Comparison of ENCODE assay signal across 11 mouse cellular contexts in the genomic region with DNA sequence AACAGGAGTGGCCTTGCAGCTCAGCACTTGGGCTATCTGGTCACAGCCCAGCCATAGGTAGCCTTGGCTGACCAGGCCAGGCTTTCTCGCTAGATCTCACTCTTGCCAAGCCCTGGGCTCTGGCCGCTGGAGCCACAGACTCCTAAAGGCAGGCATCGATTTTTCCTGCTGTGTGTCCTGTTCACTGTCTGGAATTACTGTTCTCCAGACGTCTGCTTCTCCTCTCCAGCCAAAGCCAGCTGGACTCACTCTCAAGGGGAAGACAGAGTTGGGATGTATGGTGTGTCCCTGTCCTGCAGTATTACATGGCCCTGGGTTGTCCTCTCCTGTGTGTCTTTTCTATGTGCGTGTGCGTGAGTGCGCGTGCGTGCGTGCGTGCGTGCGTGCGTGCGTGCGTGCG. TPM values are rescaled to one million over a fixed set of nuclear protein-coding genes. Genes with fewer than 3 reads are reported as not detected.
DNase-seq lines count a peak whose midpoint lies in the region; ATAC-seq and TF ChIP-seq lines count a peak whose summit lies in the region.
"Had no signal": no experiment of that assay in that cellular context is flagged by ENCODE, and none has a peak within 500 bp of the region (broad histone marks: within the 10 kb centered on the region; RNA-seq: fewer than 3 reads in every experiment).

No protein-coding gene starts in this region.

- H3K4me3 ChIP-seq in lung, embryonic 14.5 days (ENCODE audit: low read depth, low read length), result no peak overlapping the region
- no peak overlapping the region for H3K4me3 ChIP-seq in embryonic facial prominence, embryonic 14.5 days (ENCODE audit: low read depth, low read length)
- H3K4me3 ChIP-seq in hindbrain, postnatal 0 days (ENCODE audit: low read length), result no peak overlapping the region
- no peak overlapping the region for H3K4me3 ChIP-seq in neural tube, embryonic 13.5 days
- H3K4me3 ChIP-seq: lung, embryonic 15.5 days had no signal

- H3K4me2 ChIP-seq in lung, embryonic 14.5 days, result no peak overlapping the region
- H3K4me2 ChIP-seq in embryonic facial prominence, embryonic 14.5 days (ENCODE audit: low read depth, low read length), result no peak overlapping the region
- H3K4me2 ChIP-seq in hindbrain, postnatal 0 days (ENCODE audit: low read depth, low read length), result no peak overlapping the region
- no peak overlapping the region for H3K4me2 ChIP-seq in neural tube, embryonic 13.5 days
- H3K4me2 ChIP-seq: lung, embryonic 15.5 days had no signal

- H3K36me3 ChIP-seq in lung, embryonic 14.5 days (ENCODE audit: insufficient read depth), result no peaks in the 10 kb centered on the region
- no peaks in the 10 kb centered on the region for H3K36me3 ChIP-seq in embryonic facial prominence, embryonic 14.5 days (ENCODE audit: control insufficient read depth, insufficient read depth, low read length)
- H3K36me3 ChIP-seq in hindbrain, postnatal 0 days (ENCODE audit: insufficient read depth, low read length), result no peaks in the 10 kb centered on the region
- no peaks in the 10 kb centered on the region for H3K36me3 ChIP-seq in neural tube, embryonic 13.5 days
- H3K36me3 ChIP-seq: lung, embryonic 15.5 days had no signal

- peak; percentile 73 for ATAC-seq in lung, embryonic 14.5 days (ENCODE audit: insufficient read depth)
- 0 out of 2 replicates have a peak, but pooled peaks have one; percentile 20 for ATAC-seq in embryonic facial prominence, embryonic 14.5 days (ENCODE audit: low read depth)
- peak; percentile 56; the same call in 1 of the 2 replicates for ATAC-seq in hindbrain, postnatal 0 days
- ATAC-seq in neural tube, embryonic 13.5 days (ENCODE audit: low read depth), result 0 out of 2 replicates have a peak, but pooled peaks have one; percentile 30
- ATAC-seq in monocyte, adult 5-6 weeks (replicated peaks; ENCODE audit: insufficient number of reproducible peaks, low FRiP score, low TSS enrichment, poor library complexity, severe bottlenecking), result no peak

- DNase-seq in lung, embryonic 14.5 days, result peak; percentile 25
- DNase-seq in lung, adult 18-20 months, result no peak
- DNase-seq in embryonic facial prominence, embryonic 14.5 days (ENCODE audit: low spot score), result no peak
- DNase-seq in hindbrain, postnatal 0 days (ENCODE audit: low spot score), result no peak
- no peak for DNase-seq in testis, postnatal 14 days (ENCODE audit: low spot score)
- DNase-seq: heart, postnatal 14 days; spleen, adult 18-20 months had no signal

- 74% methylated on average over 17 of the region's 17 CpGs for WGBS in lung, embryonic 14.5 days
- WGBS in embryonic facial prominence, embryonic 14.5 days, result 76% methylated on average over 17 of the region's 17 CpGs
- WGBS in hindbrain, postnatal 0 days, result 79% methylated on average over 17 of the region's 17 CpGs
- WGBS in neural tube, embryonic 13.5 days, result 76% methylated on average over 17 of the region's 17 CpGs

- no peaks in the 10 kb centered on the region for H3K9me3 ChIP-seq in lung, embryonic 14.5 days (ENCODE audit: low read depth, low read length)
- no peaks in the 10 kb centered on the region for H3K9me3 ChIP-seq in embryonic facial prominence, embryonic 14.5 days (ENCODE audit: control insufficient read depth, low read length)
- no peaks in the 10 kb centered on the region for H3K9me3 ChIP-seq in hindbrain, postnatal 0 days (ENCODE audit: low read length)
- no peaks in the 10 kb centered on the region for H3K9me3 ChIP-seq in neural tube, embryonic 13.5 days
- H3K9me3 ChIP-seq: lung, embryonic 15.5 days had no signal

- H3K4me1 ChIP-seq in lung, embryonic 14.5 days (ENCODE audit: insufficient read depth), result 0 out of 2 replicates have a peak, but pooled peaks cover 10% of the 10 kb centered on the region
- no peaks in the 10 kb centered on the region; the same call in none of the 2 replicates for H3K4me1 ChIP-seq in embryonic facial prominence, embryonic 14.5 days (ENCODE audit: control insufficient read depth, insufficient read depth, low read length)
- 0 out of 2 replicates have a peak, but pooled peaks cover 8% of the 10 kb centered on the region for H3K4me1 ChIP-seq in hindbrain, postnatal 0 days (ENCODE audit: insufficient read depth, low read length)
- H3K4me1 ChIP-seq in neural tube, embryonic 13.5 days (replicated peaks), result peaks cover 37% of the 10 kb centered on the region

- H3K27ac ChIP-seq in lung, embryonic 14.5 days (ENCODE audit: low read depth), result no peak overlapping the region
- H3K27ac ChIP-seq in embryonic facial prominence, embryonic 14.5 days (replicated peaks; ENCODE audit: low read depth, low read length), result no peak overlapping the region
- H3K27ac ChIP-seq in hindbrain, postnatal 0 days, result no peak overlapping the region; the same call in 1 of the 2 replicates
- peak overlapping the region; percentile 34 for H3K27ac ChIP-seq in neural tube, embryonic 13.5 days (replicated peaks)
- H3K27ac ChIP-seq: lung, embryonic 15.5 days had no signal

- no peak for TF ChIP-seq CTCF in lung, embryonic 14.5 days (IDR thresholded peaks at IDR 0.05; ENCODE audit: low read depth)
- no peak for TF ChIP-seq CTCF in hindbrain, postnatal 0 days (IDR thresholded peaks at IDR 0.05; ENCODE audit: low read depth)

- H3K27me3 ChIP-seq in lung, embryonic 14.5 days (ENCODE audit: insufficient read depth, low read length), result no peaks in the 10 kb centered on the region
- H3K27me3 ChIP-seq in embryonic facial prominence, embryonic 14.5 days (replicated peaks; ENCODE audit: control insufficient read depth, insufficient read depth, low read length), result no peaks in the 10 kb centered on the region
- H3K27me3 ChIP-seq in hindbrain, postnatal 0 days (ENCODE audit: insufficient read depth, low read length), result no peaks in the 10 kb centered on the region
- H3K27me3 ChIP-seq in neural tube, embryonic 13.5 days, result no peaks in the 10 kb centered on the region
- H3K27me3 ChIP-seq: lung, embryonic 15.5 days had no signal

- H3K9ac ChIP-seq in lung, embryonic 14.5 days, result no peak overlapping the region
- H3K9ac ChIP-seq in embryonic facial prominence, embryonic 14.5 days (ENCODE audit: low read depth, low read length), result no peak overlapping the region
- no peak overlapping the region for H3K9ac ChIP-seq in hindbrain, postnatal 0 days (replicated peaks; ENCODE audit: low read length)
- H3K9ac ChIP-seq in neural tube, embryonic 13.5 days, result no peak overlapping the region; the same call in 1 of the 2 replicates
- H3K9ac ChIP-seq: lung, embryonic 15.5 days had no signal

RNA-seq across cellular contexts. Expression of gene Enc1, which starts 50.4 kb away (rescaled TPM):
- polyA plus RNA-seq in lung, embryonic 14.5 days (2014; fragmentation: Nextera tagmentation; extraction: Ambion mirVana), result 14.0 and 14.1 TPM in 2 replicates
- polyA plus RNA-seq in embryonic facial prominence, embryonic 14.5 days (2014; fragmentation: Nextera tagmentation; extraction: Ambion mirVana), result 9.5 TPM in 2 replicates
- total RNA-seq in hindbrain, postnatal 0 days (2014; rRNA removed), result 179 and 206 TPM in 2 replicates
- 29.3 and 33.3 TPM in 2 replicates for polyA plus RNA-seq in hindbrain, postnatal 0 days (2015; fragmentation: Nextera tagmentation; extraction: Ambion mirVana)
- polyA plus RNA-seq in neural tube, embryonic 13.5 days (2015; fragmentation: Nextera tagmentation; extraction: Ambion mirVana), result 54.9 and 59.5 TPM in 2 replicates
- total RNA-seq in monocyte, adult 5-6 weeks (2017), result 4.6 to 13.6 TPM (median 6.6 TPM) in 3 replicates
- total RNA-seq: MEL had no signal
